Mouse (Mus musculus) gastrocnemius, adult 8-10 months (tissue): Measurements from ENCODE around the gene Cd55. TPM values are rescaled to one million over a fixed set of nuclear protein-coding genes. Genes with fewer than 3 reads are reported as not detected.
"Not testable (repeated sequence)": the region's sequence is repeated elsewhere in the genome, so short reads cannot be mapped to it uniquely, and the experiment has no call there.

Experiments used
- DNase-seq, 2 experiments: peaks; one replicate each; pipeline ENCODE4 v3.0.0; 2022; ENCODE audit warnings: low spot score in 2 of 2
- total RNA-seq, 4 experiments: library from RNA; stranded (reverse); gene quantifications; 2 replicates each; pipeline ENCODE4 v1.2.4; 2022

The Cd55 gene
- total RNA-seq, 4 experiments from 2014 or later, result 55.0 to 66.3 (median 62.7) TPM

DNA sequence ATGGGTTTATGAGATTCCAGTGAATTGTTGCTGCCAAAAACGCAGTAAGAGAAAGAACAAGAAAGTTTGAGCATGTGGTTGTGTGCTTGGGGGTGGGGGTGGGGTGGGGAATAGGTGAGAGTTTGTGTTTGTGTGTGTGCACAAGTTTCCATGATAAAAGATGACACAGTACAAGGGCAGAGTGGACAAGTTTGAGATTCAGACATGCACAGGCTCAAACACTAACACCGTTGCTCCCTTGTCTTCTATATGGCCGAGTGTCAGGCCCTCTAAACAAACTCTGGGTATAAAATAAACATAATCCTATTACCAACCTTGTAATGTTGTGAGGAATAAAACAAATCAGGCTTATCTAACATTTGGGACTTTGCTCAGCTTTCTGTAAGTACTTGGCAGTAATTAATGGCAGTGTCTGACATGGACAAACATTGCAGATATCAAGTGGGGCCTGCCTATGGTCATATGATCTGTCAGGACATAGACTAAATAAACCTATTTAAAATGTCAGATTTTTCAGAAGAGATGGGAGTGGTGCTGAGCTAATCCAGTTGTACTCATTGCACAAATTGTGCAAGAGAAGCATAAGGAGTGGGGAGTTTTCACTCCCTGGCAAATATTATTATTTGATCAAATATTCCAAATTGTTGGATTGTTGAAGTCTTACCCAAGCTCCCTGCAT lies 35.2 kb downstream of the Cd55 start:
- DNase-seq, result not testable (repeated sequence)

DNA sequence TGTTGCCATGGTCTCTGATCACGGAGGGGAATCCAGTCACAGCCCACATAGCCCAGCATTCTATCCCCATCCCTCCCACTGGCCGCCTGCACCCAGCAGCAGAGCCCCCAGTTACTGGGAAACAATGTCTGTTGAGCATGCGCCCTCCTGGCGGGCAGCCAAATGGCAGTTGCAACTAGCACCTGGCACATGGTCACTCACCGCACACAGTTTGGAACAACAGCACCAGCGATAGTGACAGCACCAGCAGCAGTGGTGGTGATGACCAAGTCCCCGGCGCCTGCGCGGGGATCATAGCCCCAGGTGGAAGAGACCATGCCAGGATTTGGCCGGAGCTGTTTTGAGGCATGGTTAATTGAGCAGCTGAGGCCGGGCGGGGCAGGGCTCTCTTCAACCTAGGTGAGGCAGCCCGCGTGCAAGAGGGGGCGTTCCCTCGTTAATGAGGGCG lies 39.9 kb downstream of the Cd55 start, which contains the start of gene Cd55b:
TSS of gene Cd55b (minus strand) at position 346 of the 448 bp plus-strand sequence.
- no peak for DNase-seq

DNA sequence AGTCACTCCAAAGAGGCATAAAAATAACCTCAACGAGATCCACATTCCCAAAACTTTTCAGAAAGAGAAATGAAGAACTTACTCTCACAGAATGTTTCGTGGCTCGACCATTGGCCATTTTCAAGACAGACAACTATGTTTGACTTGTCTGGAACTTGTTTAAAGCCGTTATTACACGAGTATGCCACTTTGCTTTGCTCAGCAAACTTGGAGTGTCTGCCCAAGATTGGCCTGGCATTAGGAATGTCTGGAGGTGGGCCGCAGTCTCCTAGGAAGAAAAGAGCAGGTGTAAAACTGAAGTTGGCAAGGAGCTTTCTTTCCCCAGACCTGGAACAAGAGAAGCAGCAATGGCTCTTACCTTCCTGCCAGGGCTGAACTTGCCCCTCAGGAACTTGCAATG lies 40.5 kb downstream of the Cd55 start:
- DNase-seq, result not testable (repeated sequence)

DNA sequence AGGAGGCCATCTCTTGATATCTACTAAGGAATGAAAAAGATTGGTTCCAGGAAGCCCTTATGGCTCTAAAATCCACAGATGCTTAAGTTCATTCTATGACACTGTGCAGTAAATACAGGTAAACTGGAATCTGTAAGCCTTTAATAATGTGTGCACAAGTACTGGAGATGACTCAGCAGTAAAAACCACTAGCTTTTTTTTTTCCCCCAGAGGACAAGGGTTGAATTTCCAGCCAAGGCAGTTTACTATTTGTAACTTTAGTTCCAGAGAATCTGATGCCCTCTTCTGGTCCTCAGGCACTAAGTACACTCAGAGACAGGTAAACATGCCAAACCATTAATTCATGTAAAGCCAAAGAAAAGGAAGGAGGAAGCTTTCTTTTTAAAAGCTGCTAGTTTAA lies 65.4 kb downstream of the Cd55 start:
- DNase-seq, result not testable (repeated sequence)

Other genes with a start within 250 kb of the Cd55 start
- 1 to 10 TPM in 3 of 4 experiments, under 1 TPM in 1; 0.54 to 2.7 (median 1.3) TPM for gene Cd55b, start 39.7 kb downstream of the Cd55 start, total RNA-seq
- gene Zp3r, start 166.9 kb upstream of the Cd55 start, total RNA-seq, result not detected
- not detected for gene C4bp, start 198.9 kb upstream of the Cd55 start, total RNA-seq